Mouse (Mus musculus) adrenal gland, postnatal 10 days (tissue): ENCODE data around the gene Dnajc2. TPM values are rescaled to one million over a fixed set of nuclear protein-coding genes. Genes with fewer than 3 reads are reported as not detected.

ENCODE experiments used
- total RNA-seq, 2 experiments: library from RNA; stranded (reverse); gene quantifications; 2 replicates each; pipeline ENCODE4 v1.2.3; 2021

Gene Dnajc2
- total RNA-seq, 2 experiments from 2014 or later = 26.5 to 28.8 TPM

Other genes with a start within 250 kb of the Dnajc2 start
- gene Lrrc17, start 241.7 kb downstream of the Dnajc2 start, total RNA-seq = 10 to 100 TPM; 11.0 to 12.0 TPM
- under 1 TPM; 0.12 to 0.21 TPM for gene Fbxl13, start 139.6 kb downstream of the Dnajc2 start, total RNA-seq
- 10 to 100 TPM; 17.7 to 22.4 TPM for gene Armc10, start 139.4 kb downstream of the Dnajc2 start, total RNA-seq
- gene Napepld, start 83.9 kb downstream of the Dnajc2 start, total RNA-seq = 10 to 100 TPM; 10.8 to 17.4 TPM
- 100 to 1,000 TPM; 235 to 244 TPM for gene Pmpcb, start 48.1 kb downstream of the Dnajc2 start, total RNA-seq
- 100 to 1,000 TPM; 108 to 114 TPM for gene Psmc2, start within 50 bp of the Dnajc2 start, total RNA-seq
- gene Slc26a5, start 80.4 kb upstream of the Dnajc2 start, total RNA-seq = not detected